Mouse (Mus musculus) heart, embryonic 14.5 days (tissue): ENCODE measurements around the gene Pkn3. TPM values are rescaled to one million over a fixed set of nuclear protein-coding genes. Genes with fewer than 3 reads are reported as not detected.

Experiments used
- ATAC-seq: fragments of 200-750 bp; cut with Nextera tagmentation; 2 replicates; pipeline ENCODE4 v1.8.0; 2017; ENCODE audit warnings: low read depth, moderate TSS enrichment; ENCODE audit not compliant: insufficient number of reproducible peaks, insufficient read depth, low FRiP score
- H3K27ac ChIP-seq, 2 experiments: fragments of 200-500 bp in 1 of 2; fragments of 300-500 bp in 1 of 2; sonication (generic) in 1 of 2; replicated peaks in 1 of 2; 2 replicates each; pipeline ENCODE4 v1.5.1; 2012 to 2014; ENCODE audit warnings: low read depth in 2 of 2, low read length in 2 of 2, control low read depth in 1 of 2, mild to moderate bottlenecking in 1 of 2, mixed read lengths in 1 of 2; ENCODE audit not compliant: control insufficient read depth in 1 of 2, insufficient read depth in 1 of 2
- H3K27me3 ChIP-seq: fragments of 300-500 bp; sonication (generic); 2 replicates; pipeline ENCODE4 v1.6.1; 2014; ENCODE audit warnings: mild to moderate bottlenecking, low read length, control low read depth; ENCODE audit not compliant: control insufficient read depth, insufficient read depth
- H3K36me3 ChIP-seq: fragments of 300-500 bp; sonication (generic); 2 replicates; pipeline ENCODE4 v1.6.1; 2014; ENCODE audit warnings: mild to moderate bottlenecking, control low read depth, low read length, mixed read lengths; ENCODE audit not compliant: control insufficient read depth, insufficient read depth
- H3K4me1 ChIP-seq, 2 experiments: fragments of 200-500 bp in 1 of 2; fragments of 300-500 bp in 1 of 2; sonication (generic) in 1 of 2; 2 replicates each; pipeline ENCODE4 v1.6.1; 2012 to 2014; ENCODE audit warnings: low read length in 2 of 2, control low read depth in 1 of 2, mixed read lengths in 1 of 2; ENCODE audit not compliant: control insufficient read depth in 2 of 2, insufficient read depth in 2 of 2
- H3K4me2 ChIP-seq: fragments of 300-500 bp; sonication (generic); 2 replicates; pipeline ENCODE4 v1.6.1; 2014; ENCODE audit warnings: mild to moderate bottlenecking, low read length
- H3K4me3 ChIP-seq, 2 experiments: fragments of 200-500 bp in 1 of 2; fragments of 300-500 bp in 1 of 2; sonication (generic) in 1 of 2; 2 replicates each; pipeline ENCODE4 v1.5.1; 2012 to 2014; ENCODE audit warnings: low read length in 2 of 2, mild to moderate bottlenecking in 2 of 2, control low read depth in 1 of 2, low read depth in 1 of 2, moderate library complexity in 1 of 2; ENCODE audit not compliant: control insufficient read depth in 1 of 2, insufficient read depth in 1 of 2
- H3K9ac ChIP-seq: fragments of 300-500 bp; sonication (generic); 2 replicates; pipeline ENCODE4 v1.6.1; 2014; ENCODE audit warnings: mild to moderate bottlenecking, low read length
- H3K9me3 ChIP-seq: fragments of 300-500 bp; sonication (generic); 2 replicates; pipeline ENCODE4 v1.6.1; 2016; ENCODE audit warnings: low read length, control low read depth; ENCODE audit not compliant: control insufficient read depth
- WGBS: fragments of 180-500 bp; shearing (Covaris S2); extraction: QIAGEN DNeasy Blood & Tissue Kit; methylation state at CpG from one replicate; pipeline ENCODE4 v1.1.7; 2014; 5-methylcytosine and 5-hydroxymethylcytosine counted together
- polyA plus RNA-seq: library from polyadenylated mRNA; unstranded; fragments of >200 nt; fragmentation: Nextera tagmentation; extraction: Ambion mirVana; gene quantifications from 2 replicates; pipeline ENCODE4 v1.2.1, GENCODE M21; 2014

The Pkn3 gene
- 10.0 and 10.3 TPM in 2 replicates for polyA plus RNA-seq

DNA sequence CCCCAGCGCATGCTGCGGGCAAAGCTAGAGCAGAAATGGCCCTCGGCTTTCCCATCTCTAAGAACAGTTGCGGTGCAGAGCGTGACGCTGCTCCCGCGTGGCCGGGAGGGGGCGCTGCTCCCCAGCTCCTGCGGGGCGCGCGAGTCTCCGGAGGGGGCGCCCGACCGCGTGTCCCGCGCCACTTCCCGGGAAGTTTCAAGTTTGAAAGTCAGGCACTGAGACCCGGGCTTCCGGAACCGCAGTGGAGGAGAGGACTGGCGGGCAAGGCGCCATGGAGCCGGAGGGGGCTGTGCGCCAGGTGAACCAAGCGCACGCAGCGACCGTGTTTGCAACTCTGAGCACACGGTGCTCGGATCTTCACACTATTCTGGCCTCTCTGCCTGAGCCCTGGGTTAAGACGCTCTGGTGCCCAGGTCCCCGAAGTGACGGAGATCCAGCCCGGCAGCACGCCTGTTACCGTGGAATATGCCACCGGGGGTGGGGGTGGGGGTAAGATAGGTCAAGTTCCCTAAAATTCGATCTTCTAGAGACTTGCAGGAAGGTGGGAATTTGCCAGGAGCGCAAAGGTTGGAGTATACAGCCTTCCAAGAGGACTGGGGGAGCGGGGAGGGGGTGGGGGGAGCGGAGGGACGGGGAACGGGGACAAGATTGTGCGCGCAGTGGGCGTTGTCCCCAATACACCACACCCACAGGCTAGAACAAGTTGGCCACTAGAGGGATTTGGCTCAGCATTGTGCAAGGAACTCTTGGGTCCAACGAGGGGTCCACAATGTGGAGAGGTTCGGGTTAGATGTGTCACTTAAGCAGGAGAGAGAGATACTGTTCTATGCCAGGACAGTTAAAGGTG is at the start of gene Pkn3:
Gene Pkn3, plus strand, starts transcription at position 183 of the 847 bp plus-strand sequence.
- H3K27ac ChIP-seq, result peak within 1 kb of the TSS; percentile 85 to 88
- peak within 1 kb of the TSS; percentile 55 to 86 for H3K4me3 ChIP-seq
- H3K27me3 ChIP-seq, result no peaks in the 10 kb centered on the region
- H3K4me2 ChIP-seq, result peak within 1 kb of the TSS; percentile 94
- ATAC-seq, result peak; percentile 62
- H3K9me3 ChIP-seq, result no peaks in the 10 kb centered on the region
- WGBS, result under 1% methylated on average over 51 of the region's 53 CpGs
- peaks cover 17% of the 10 kb centered on the region for H3K36me3 ChIP-seq
- H3K9ac ChIP-seq, result peak within 1 kb of the TSS; percentile 75
- H3K4me1 ChIP-seq, result peaks cover 7 to 8% of the 10 kb centered on the region in 2 experiments

DNA sequence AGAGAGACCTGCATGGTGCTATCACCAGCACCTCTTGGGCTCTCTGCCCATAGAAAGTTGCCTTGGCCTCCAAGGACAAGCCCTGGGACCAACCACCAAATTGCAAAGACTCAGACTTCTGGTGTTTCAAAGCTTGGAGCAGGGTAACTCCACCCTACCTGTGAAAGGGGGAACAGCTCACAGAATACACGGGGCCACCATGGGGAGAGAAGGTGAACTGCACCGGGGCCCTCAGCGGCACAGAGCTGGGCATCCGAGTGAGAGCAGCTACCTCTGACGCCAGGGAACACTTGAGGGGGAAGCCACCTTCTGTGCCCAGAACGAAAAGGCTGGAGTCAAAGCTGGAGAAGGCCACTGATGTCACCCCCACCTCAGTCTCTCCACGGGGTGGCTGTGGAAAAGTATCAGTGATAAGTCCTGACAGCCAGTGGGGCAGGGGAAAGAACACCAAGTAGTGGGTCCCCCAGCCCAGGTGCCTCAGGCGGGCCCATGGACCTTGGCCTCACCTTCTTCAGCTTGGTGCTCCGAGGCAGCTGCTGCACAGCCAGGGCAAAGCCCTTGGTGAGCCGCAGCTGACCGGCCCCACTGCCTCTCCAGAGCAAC is 45.1 kb upstream of the Pkn3 start:
- WGBS, result 54% methylated on average over 11 of the region's 11 CpGs
- Histone ChIP-seq H3K4me3 (no peak overlapping the region), H3K4me1 (no peaks in the 10 kb centered on the region), H3K4me2 (no peak overlapping the region), H3K9me3 (no peaks in the 10 kb centered on the region), H3K27me3 (no peaks in the 10 kb centered on the region), H3K36me3 (peaks cover 58% of the 10 kb centered on the region), H3K27ac (no peak overlapping the region), H3K9ac (no peak overlapping the region)
- no peak for ATAC-seq

DNA sequence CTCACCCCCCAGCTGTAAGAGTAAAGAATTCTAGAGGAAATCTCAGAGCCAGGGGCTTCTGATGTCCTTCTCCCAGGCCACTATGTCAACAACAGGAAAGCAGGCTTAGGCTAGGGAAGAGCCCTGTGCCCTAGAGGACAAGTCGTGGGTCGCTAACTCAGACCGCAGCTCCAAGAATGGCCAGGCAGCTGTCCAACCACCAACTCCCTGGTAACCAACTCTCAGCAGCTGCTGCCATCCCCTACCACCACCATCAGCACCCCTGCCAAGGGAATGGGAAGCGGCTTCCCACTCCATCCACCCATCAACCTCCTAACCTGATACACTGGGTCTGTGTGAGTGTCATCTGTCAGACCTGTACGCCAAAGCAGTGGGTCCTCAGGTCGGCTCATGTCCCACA is 44.5 kb upstream of the Pkn3 start:
- H3K9ac ChIP-seq, result no peak overlapping the region
- ATAC-seq, result no peak
- H3K27me3 ChIP-seq, result no peaks in the 10 kb centered on the region
- no peak overlapping the region for H3K4me3 ChIP-seq
- 75% methylated on average over 6 of the region's 6 CpGs for whole genome bisulfite sequencing
- H3K36me3 ChIP-seq, result peaks cover 57% of the 10 kb centered on the region
- H3K4me1 ChIP-seq, result no peaks in the 10 kb centered on the region
- no peak overlapping the region for H3K27ac ChIP-seq
- H3K9me3 ChIP-seq, result no peaks in the 10 kb centered on the region
- H3K4me2 ChIP-seq, result no peak overlapping the region

DNA sequence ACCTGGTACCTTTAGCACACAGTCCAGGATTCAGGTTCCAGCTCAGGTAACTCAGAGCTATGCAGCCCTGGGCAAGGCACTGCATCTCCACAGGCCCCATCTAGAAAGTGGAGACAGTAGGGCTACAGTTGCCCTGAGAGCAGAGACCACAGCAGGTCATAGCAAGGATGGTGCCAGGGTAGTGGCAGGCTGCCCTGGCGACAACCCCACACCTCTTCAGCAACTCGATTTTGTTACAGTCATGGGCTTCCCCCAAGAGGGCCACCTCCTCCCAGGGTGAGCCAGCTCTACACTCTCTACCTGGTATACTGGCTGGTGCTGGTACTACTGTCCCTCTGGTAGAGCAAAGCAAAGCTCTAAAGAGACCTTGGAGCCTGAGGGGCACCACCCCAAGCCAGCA is 39.7 kb upstream of the Pkn3 start:
- Histone ChIP-seq H3K27ac (no peak overlapping the region), H3K9ac (no peak overlapping the region), H3K4me1 (no peaks in the 10 kb centered on the region), H3K4me2 (no peak overlapping the region), H3K9me3 (no peaks in the 10 kb centered on the region), H3K27me3 (no peaks in the 10 kb centered on the region), H3K36me3 (peaks cover 10% of the 10 kb centered on the region), H3K4me3 (no peak overlapping the region)
- 78% methylated on average over 2 of the region's 2 CpGs for WGBS
- no peak for ATAC-seq

DNA sequence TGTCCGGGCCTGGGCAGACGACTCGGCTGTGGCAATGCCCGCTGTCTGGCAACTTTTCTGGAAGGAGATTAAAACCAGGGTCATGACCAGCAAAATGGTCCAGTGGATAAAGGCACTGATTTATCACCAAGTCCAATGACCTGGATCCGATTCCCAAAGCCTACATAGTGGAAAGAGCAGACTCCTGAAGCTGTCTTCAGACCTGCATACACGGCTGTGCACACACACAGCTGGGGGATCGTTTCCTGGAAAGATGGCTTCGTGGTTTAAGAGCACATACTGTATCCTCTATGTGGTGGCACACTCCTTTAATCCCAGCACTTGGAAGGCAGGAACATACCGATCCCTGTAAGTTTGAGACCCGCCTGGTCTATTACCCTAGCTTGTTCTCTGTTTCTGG is 39.1 kb upstream of the Pkn3 start:
- no peak overlapping the region for H3K9ac ChIP-seq
- no peak for ATAC-seq
- no peak overlapping the region for H3K4me2 ChIP-seq
- no peaks in the 10 kb centered on the region for H3K9me3 ChIP-seq
- no peak overlapping the region for H3K27ac ChIP-seq
- WGBS, result 87% methylated on average over 10 of the region's 10 CpGs
- H3K36me3 ChIP-seq, result peaks cover 6% of the 10 kb centered on the region; the same call in 1 of the 2 replicates
- H3K4me3 ChIP-seq, result no peak overlapping the region
- H3K27me3 ChIP-seq, result no peaks in the 10 kb centered on the region
- H3K4me1 ChIP-seq, result no peaks in the 10 kb centered on the region

DNA sequence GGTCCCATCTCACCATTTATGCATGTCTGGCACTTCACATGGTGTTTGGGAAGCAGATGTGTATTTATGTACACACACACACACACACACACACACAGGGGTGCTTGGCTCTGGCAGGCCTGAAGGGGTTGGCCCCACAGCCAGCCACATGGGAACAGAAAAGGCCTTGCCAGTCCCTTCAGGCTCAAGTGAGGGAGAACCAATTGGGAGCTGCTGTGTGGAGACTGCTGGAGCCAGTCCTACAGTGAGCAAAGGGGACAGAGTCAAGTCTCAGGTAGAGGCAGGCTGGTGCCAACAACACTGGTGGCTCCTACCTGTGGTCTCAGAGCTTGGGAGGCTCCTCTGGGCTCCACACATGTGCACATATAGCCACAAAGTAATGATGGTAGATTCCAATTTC is 37.8 kb upstream of the Pkn3 start:
- H3K36me3 ChIP-seq, result peaks cover 6% of the 10 kb centered on the region; the same call in 1 of the 2 replicates
- H3K4me3 ChIP-seq, result no peak overlapping the region
- no peak for ATAC-seq
- H3K27me3 ChIP-seq, result no peaks in the 10 kb centered on the region
- H3K9me3 ChIP-seq, result no peaks in the 10 kb centered on the region
- H3K9ac ChIP-seq, result no peak overlapping the region
- no peak overlapping the region for H3K27ac ChIP-seq
- H3K4me2 ChIP-seq, result no peak overlapping the region
- H3K4me1 ChIP-seq, result no peaks in the 10 kb centered on the region

DNA sequence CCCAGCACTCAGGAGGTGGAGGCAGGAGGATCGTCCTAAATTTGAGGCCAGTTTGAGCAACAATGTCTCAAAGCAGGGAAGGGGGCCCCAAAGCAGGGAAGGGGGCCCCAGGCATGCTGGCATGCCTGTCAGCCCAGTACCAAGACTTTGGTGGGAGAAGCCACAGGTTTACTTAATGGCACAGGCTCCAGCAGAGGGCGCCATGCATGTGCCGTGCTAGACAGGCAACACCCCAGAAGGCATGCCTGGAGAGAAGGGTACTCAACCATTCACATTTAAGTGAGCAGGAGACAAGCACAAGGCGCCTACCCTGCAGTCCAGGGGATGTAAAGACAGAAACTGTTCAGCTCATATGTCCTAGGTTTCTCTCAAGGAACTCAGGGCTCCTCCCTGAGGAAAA is 35.0 kb upstream of the Pkn3 start:
- no peaks in the 10 kb centered on the region for H3K4me1 ChIP-seq
- H3K9me3 ChIP-seq, result no peaks in the 10 kb centered on the region
- no peak overlapping the region for H3K9ac ChIP-seq
- H3K4me2 ChIP-seq, result no peak overlapping the region
- ATAC-seq, result no peak
- WGBS, result 12% methylated on average over 4 of the region's 4 CpGs
- peaks cover 9% of the 10 kb centered on the region; the same call in 1 of the 2 replicates for H3K36me3 ChIP-seq
- no peak overlapping the region for H3K4me3 ChIP-seq
- no peaks in the 10 kb centered on the region for H3K27me3 ChIP-seq
- no peak overlapping the region for H3K27ac ChIP-seq
